Comparison of ENCODE assay signal across 14 mouse cellular contexts in genomic region chr11:61273928-61274327, GRCm38 (mm10).
"Had no signal": no experiment of that assay in that cellular context is flagged by ENCODE, and none has a peak within 500 bp of the region (broad histone marks: within the 10 kb centered on the region; RNA-seq: fewer than 3 reads in every experiment).

No protein-coding gene starts in this region.

- H3K4me1 ChIP-seq: intestine, embryonic 15.5 days; kidney, embryonic 15.5 days had no signal

- H3K9me3 ChIP-seq: intestine, embryonic 15.5 days; kidney, embryonic 15.5 days; liver, embryonic 13.5 days had no signal

- H3K4me3 ChIP-seq: intestine, embryonic 15.5 days; kidney, embryonic 15.5 days; left cerebral cortex, adult 2 months; liver, embryonic 13.5 days had no signal

- H3K36me3 ChIP-seq: intestine, embryonic 15.5 days; kidney, embryonic 15.5 days; liver, embryonic 13.5 days had no signal

- ATAC-seq: intestine, embryonic 15.5 days had no signal

- DNase-seq: kidney, adult 11 months; kidney, adult 8-10 months; kidney, postnatal 10 days; kidney, postnatal 36 days; layer of hippocampus, postnatal 36 days; liver, embryonic 13.5 days; midbrain, embryonic 14.5 days; thymus, postnatal 14 days; thymus, postnatal 4 days had no signal

- H3K27me3 ChIP-seq: intestine, embryonic 15.5 days; liver, embryonic 13.5 days had no signal

- H3K9ac ChIP-seq: intestine, embryonic 15.5 days; kidney, embryonic 15.5 days; liver, embryonic 13.5 days had no signal

- H3K27ac ChIP-seq: intestine, embryonic 15.5 days; kidney, embryonic 15.5 days; left cerebral cortex, adult 2 months; liver, embryonic 13.5 days; macrophage had no signal

- H3K4me2 ChIP-seq: intestine, embryonic 15.5 days; kidney, embryonic 15.5 days; liver, embryonic 13.5 days; midbrain, embryonic 11.5 days had no signal
